Comparison of ENCODE assay signal across 9 mouse cellular contexts in the genomic region with DNA sequence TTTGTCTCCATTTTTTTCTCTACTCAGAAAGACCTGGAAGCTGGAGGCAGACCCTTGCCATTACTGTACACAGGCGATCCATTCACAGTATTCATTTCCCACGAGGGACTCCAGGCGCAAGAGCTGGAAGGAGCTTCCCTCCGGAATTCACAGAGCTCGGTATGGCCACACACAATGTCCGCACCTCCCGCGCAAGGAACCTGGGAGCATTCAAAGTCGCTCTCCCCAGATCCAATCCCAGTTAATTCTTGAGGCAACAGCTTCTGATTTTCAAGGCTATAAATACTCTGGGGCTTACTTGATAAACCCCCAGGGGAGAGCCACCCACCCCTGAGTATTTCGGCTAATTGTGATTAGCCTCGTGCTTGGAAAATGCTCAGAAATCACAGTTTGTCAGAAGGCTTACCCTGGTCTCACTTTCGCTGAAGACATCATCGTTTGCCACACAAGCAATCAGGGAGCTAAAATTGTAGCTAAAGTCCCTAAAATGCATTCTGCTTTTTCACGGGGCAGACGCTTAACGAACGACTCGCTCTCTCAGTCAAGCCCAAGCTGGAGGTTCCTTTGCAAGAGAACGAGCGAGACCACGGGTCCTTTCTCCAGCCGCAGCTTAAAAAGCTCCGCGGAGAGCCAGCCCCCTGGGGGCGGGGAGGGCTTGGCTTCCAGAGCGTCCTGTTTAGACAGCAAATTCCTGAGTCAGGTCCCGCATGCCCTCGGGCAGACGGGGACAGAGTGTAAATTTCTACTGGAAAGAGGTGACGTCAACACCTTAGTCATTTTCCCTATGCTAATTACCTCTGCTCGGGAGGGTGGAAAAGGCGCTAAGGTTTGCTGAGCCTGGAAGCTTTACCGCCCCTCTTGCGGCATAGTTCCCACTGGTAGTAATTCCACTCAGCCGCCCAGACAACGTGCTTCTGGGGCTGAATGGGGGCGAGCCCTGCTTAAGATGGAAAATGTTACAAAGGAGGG. TPM values are rescaled to one million over a fixed set of nuclear protein-coding genes. Genes with fewer than 3 reads are reported as not detected.
DNase-seq lines count a peak whose midpoint lies in the region; ATAC-seq and TF ChIP-seq lines count a peak whose summit lies in the region.
"Had no signal": no experiment of that assay in that cellular context is flagged by ENCODE, and none has a peak within 500 bp of the region (broad histone marks: within the 10 kb centered on the region; RNA-seq: fewer than 3 reads in every experiment).

No protein-coding gene starts in this region.

- WGBS in hindbrain, embryonic 15.5 days = under 1% methylated on average over 37 of the region's 37 CpGs

- peaks cover 7% of the 10 kb centered on the region for H3K36me3 ChIP-seq in hindbrain, embryonic 15.5 days

- intact Hi-C loops in gastrocnemius, adult 2 months (cut with DNase I) = loop anchor here (2.0 kb wide), 1 partner anchor 39 kb away; no protein-coding TSS in a partner anchor

- peak; percentile 98 for DNase-seq in ZHBTc4 (ENCODE audit: low read depth, low spot score)
- DNase-seq in cerebellum, postnatal 4 days (ENCODE audit: low spot score in 2 of 2) = peak; percentile 45 to 62
- peak; percentile 90 for DNase-seq in gastrocnemius, adult 2 months
- peak; percentile 67 to 69 for DNase-seq in layer of hippocampus, postnatal 36 days
- DNase-seq in lung, postnatal 14 days = peak; percentile 93
- peak; percentile 48 for DNase-seq in retina, postnatal 7 days (ENCODE audit: low read depth, low spot score)
- peak; percentile 81 to 83 for DNase-seq in urinary bladder, postnatal 4 days (ENCODE audit: low spot score in 2 of 2)

- peak overlapping the region; percentile 74 for H3K4me3 ChIP-seq in gastrocnemius, adult 2 months
- H3K4me3 ChIP-seq in hindbrain, embryonic 15.5 days = peak overlapping the region; percentile 39

- peak overlapping the region; percentile 77 for H3K4me2 ChIP-seq in hindbrain, embryonic 15.5 days

- peaks cover 54% of the 10 kb centered on the region for H3K4me1 ChIP-seq in hindbrain, embryonic 15.5 days (replicated peaks)

- no peak; the same call in 1 of the 2 replicates for TF ChIP-seq CTCF in gastrocnemius, adult 2 months (IDR thresholded peaks at IDR 0.05)

- H3K27me3 ChIP-seq in hindbrain, embryonic 15.5 days = no peaks in the 10 kb centered on the region

- H3K27ac ChIP-seq in gastrocnemius, adult 2 months = peak overlapping the region; percentile 90
- peak overlapping the region; percentile 72 for H3K27ac ChIP-seq in hindbrain, embryonic 15.5 days (replicated peaks)

- ATAC-seq in hindbrain, embryonic 15.5 days (ENCODE audit: low FRiP score, low read depth) = peak; percentile 84

- H3K9ac ChIP-seq in hindbrain, embryonic 15.5 days = peak overlapping the region; percentile 41

- H3K9me3 ChIP-seq in hindbrain, embryonic 15.5 days = no peaks in the 10 kb centered on the region

RNA-seq across cellular contexts. Expression of gene Kcne1, which starts 40.5 kb away (rescaled TPM):
- total RNA-seq in gastrocnemius, adult 2 months (2021) = not detected
- polyA plus RNA-seq in hindbrain, embryonic 15.5 days (2015; fragmentation: Nextera tagmentation; extraction: Ambion mirVana) = 0.27 TPM in 1 of 2 replicates, not detected in the other
- not detected for total RNA-seq in layer of hippocampus, postnatal 36 days (2021)
- total RNA-seq: neutrophil, adult 5-6 weeks had no signal

Comparison
In these comparisons a context has a peak if more than half of its experiments do, and no peak if none do; other contexts are left out.
1. Peak in every context shown above with its lines: DNase-seq, ATAC-seq, H3K4me3 ChIP-seq and H3K27ac ChIP-seq.
2. DNase-seq: peak in every context shown above with its lines; median percentile 98 in ZHBTc4; 93 in lung, postnatal 14 days; 90 in gastrocnemius, adult 2 months; 82 in urinary bladder, postnatal 4 days; 68 in layer of hippocampus, postnatal 36 days; 54 in cerebellum, postnatal 4 days; 48 in retina, postnatal 7 days.